Mouse (Mus musculus) Muller cell, postnatal 12 days (primary cell): ENCODE measurements around the gene Gna14.

ENCODE experiments used
- DNase-seq: peaks from one replicate; pipeline ENCODE4 v3.0.0-alpha.2; 2015; ENCODE audit errors: inconsistent ontology term

Gene Gna14

DNA sequence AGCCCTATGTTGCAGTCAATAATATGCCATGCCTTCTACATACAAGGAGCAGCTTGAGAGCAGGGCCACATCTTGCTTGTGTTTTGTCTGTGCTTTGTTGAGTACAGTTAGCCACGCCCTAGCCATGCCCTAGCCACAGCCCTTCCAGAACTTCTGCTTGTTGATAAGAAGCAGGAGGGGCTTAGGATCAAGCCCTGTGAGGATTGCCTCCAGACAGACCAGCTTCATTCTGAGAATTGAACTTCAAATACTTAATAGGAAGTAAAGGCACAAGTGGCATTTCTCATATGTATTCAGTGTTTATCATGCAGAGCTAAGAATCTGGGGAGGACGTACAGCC, 75.5 kb downstream of the Gna14 start:
- no peak for DNase-seq

- DNase-seq = no peak
These were observed 78.6 kb downstream of the Gna14 start for GRCm38 (mm10) chr19:16514201-16514600.

- DNase-seq = no peak
These were observed 83.0 kb downstream of the Gna14 start for GRCm38 (mm10) chr19:16518569-16518968.

DNA sequence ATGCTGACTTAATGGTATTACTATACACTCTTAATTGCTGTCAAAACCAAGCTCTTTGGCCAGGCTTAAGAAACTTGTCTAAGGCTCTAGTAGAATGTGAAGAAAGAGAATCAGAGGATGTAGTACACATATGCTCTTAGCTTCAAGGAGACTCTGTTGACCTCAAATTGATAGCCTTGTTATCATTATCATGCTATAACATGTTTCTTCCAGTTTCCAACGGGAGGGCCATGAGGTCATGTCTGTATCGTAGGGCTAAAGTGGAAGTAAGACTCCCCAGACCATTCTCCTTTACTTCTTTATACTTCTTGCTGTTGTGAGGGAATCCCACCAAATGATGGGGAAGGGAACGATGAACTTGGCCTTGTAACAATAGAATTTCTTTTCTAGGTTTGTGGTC, 85.0 kb downstream of the Gna14 start:
- no peak for DNase-seq

- DNase-seq = no peak
These were observed 90.8 kb downstream of the Gna14 start for GRCm38 (mm10) chr19:16526302-16526880.

DNA sequence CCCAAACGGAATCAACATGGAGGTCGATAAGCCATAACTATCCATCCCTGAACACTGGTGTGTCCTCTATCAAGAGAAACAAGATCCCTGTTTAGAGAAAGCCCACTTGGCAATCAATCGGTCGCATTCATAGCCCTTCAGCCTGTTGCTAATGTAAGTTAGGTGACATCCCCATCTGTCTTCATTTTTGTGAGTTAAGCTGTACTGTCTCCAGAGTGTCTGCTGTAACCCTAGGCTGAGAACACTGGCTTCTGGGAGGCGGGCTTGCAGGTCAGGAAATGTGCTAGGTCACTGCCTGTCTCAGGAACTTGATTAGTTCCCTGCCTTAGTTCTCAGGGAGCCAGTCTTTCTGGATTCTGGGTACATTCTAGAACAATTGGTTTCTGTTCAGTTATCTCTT, 91.5 kb downstream of the Gna14 start:
- DNase-seq = no peak

GRCm38 (mm10) chr19:16528225-16528828, 92.8 kb downstream of the Gna14 start:
- no peak for DNase-seq

DNA sequence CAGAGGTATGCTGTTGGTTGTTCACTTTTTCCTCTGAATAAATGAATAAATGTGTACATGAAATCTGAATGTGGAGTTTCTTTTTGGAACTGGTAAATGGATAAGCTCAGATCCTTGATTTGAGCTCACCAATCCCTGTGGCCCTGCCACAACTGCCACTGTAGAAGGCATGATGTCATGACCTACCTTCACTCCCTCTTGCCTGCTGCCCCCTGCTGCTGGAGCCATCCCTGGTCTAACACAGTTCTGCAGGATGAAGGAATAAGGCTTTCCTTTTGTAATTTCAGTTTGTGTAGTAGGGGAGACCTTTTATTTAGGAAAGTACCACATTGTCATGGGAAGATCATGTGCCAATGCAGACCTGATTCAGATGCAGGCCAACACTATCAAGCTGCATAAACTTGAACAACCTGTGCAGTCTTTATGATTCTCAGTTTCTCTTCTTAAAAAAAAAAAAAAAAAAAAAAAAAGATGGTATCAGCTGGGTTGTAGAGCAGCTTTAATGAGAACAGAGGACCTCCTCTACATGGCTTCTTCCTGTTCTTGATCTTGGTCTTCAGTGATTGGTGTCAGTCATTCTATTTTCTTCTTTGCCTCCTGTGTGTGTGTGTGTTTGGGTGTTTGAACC, 93.8 kb downstream of the Gna14 start:
- DNase-seq = peak; percentile 24

GRCm38 (mm10) chr19:16529999-16530398, 94.4 kb downstream of the Gna14 start:
- no peak for DNase-seq

DNA sequence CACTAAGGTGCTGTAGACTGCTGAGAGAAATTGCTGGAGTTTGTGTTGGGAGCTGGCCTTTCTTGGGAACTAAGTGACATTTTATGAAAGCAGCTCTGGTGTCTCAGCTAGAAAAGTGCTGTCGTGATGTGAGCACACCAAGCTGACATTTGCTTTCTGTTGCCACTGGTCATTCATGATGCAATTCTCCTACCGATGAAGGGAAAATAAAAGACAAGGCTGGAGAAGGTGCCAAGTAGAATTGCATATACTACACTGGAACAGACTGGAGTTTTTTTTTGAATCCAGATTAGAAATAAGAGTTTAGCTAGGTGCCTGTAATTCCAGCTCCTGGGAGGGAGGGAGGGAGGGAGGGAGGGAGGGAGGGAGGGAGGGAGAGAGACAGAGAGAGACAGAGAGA, 98.7 kb downstream of the Gna14 start:
- DNase-seq = no peak

- DNase-seq = no peak
These were observed 102.9 kb downstream of the Gna14 start for GRCm38 (mm10) chr19:16538416-16538815.

- no peak for DNase-seq
These were observed 108.1 kb downstream of the Gna14 start for GRCm38 (mm10) chr19:16543688-16544087.

GRCm38 (mm10) chr19:16556988-16557387, 121.4 kb downstream of the Gna14 start:
- DNase-seq = no peak

GRCm38 (mm10) chr19:16557971-16558370, 122.4 kb downstream of the Gna14 start:
- no peak for DNase-seq

- DNase-seq = no peak
These were observed 123.0 kb downstream of the Gna14 start for GRCm38 (mm10) chr19:16558570-16558969.

GRCm38 (mm10) chr19:16559243-16559896, 123.8 kb downstream of the Gna14 start:
- no peak for DNase-seq

- no peak for DNase-seq
These were observed 127.1 kb downstream of the Gna14 start for GRCm38 (mm10) chr19:16562676-16563075.

- DNase-seq = no peak
These were observed 141.2 kb downstream of the Gna14 start for GRCm38 (mm10) chr19:16576790-16577189.

DNA sequence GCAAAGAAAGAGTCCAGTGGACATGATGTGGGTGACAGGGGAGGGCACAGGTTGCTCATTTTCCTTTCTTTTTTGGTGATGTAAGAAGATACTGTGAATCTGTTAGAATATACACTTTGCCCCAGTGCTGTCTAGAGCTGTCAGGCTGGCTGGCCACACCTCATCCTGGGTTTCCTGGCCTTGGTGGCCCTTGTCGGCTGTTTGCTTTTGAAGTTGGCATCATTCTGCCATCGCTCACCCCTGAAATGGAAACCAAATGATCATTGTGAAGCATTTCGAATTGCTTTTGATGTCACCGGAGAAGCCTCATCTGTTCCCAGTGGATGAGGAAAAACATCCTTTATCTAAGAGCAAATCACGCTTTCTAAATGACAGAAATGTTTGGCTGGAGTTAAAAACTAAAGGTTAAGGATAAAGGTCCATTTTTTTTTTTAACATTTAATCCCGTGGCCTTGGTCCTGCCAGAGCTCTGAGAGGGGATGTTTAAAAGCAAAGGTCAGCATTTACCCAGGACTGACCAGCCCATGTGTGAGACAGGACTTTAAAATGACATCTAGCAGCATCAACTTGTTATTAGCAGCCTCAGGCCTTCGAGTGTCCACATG, 144.2 kb downstream of the Gna14 start:
- DNase-seq = no peak

- DNase-seq = no peak
These were observed 144.9 kb downstream of the Gna14 start for GRCm38 (mm10) chr19:16580501-16580900.

GRCm38 (mm10) chr19:16584546-16584945, 149.0 kb downstream of the Gna14 start:
- DNase-seq = peak; percentile 71

GRCm38 (mm10) chr19:16585379-16585778, 149.8 kb downstream of the Gna14 start:
- DNase-seq = no peak
